Mouse (Mus musculus) layer of hippocampus, adult 2 months (tissue): ENCODE results near the gene Cabp5. TPM values are rescaled to one million over a fixed set of nuclear protein-coding genes. Genes with fewer than 3 reads are reported as not detected.
"Not testable (repeated sequence)": the region's sequence is repeated elsewhere in the genome, so short reads cannot be mapped to it uniquely, and the experiment has no call there.

Experiments
- DNase-seq, 2 experiments: peaks; one replicate each; pipeline ENCODE4 v3.0.0; 2022; ENCODE audit warnings: low spot score in 2 of 2
- H3K27ac ChIP-seq: fragments of 200-600 bp; 2 replicates; pipeline ENCODE4 v1.8.1; 2022
- H3K4me3 ChIP-seq: fragments of 200-600 bp; 2 replicates; pipeline ENCODE4 v1.8.1; 2022; ENCODE audit warnings: mild to moderate bottlenecking
- CTCF ChIP-seq: fragments of 200-600 bp; conservative IDR thresholded peaks from 2 replicates; pipeline ENCODE4 v1.8.1; 2022; ENCODE audit warnings: antibody characterized with exemption, mild to moderate bottlenecking, moderate library complexity
- long read RNA-seq, 2 experiments: library from polyadenylated mRNA; stranded (forward); transcript quantifications; one replicate each; pipeline ENCODE4 v2.0.0; 2021; ENCODE audit warnings: borderline mapping rate in 2 of 2
- total RNA-seq, 2 experiments: library from RNA; stranded (reverse); gene quantifications; 2 replicates each; pipeline ENCODE4 v1.2.3; 2021

Cabp5 gene
- total RNA-seq: under 1 TPM; 0.41 to 0.59 TPM
- long read RNA-seq, experiment 1: 0 reads
- long read RNA-seq, experiment 2: 0 reads

DNA sequence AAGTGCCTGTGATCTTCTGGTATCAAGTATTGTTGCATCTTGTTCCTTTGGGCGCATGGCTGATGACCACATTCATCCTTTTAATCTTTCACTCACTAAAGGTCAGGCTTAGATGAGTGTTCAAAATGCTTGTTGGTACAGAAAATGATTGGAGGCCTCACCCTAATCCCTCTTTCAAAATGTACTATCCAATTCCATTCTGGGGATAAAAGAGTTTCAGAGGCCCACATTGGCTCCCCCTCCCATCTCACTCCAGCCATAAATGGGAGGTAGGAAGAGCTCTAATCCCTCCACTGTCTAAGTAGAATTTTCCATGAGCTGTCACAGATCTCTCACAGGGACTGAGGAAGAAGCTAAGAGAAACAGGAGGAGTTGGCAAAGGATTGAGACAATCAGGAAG, at the start of gene Cabp5:
Cabp5 (plus strand) TSS at position 301 of the 400 bp plus-strand sequence.
- DNase-seq: no peak
- no peak within 1 kb of the TSS for H3K4me3 ChIP-seq
- TF ChIP-seq CTCF: no peak
- no peak within 1 kb of the TSS for H3K27ac ChIP-seq

DNA sequence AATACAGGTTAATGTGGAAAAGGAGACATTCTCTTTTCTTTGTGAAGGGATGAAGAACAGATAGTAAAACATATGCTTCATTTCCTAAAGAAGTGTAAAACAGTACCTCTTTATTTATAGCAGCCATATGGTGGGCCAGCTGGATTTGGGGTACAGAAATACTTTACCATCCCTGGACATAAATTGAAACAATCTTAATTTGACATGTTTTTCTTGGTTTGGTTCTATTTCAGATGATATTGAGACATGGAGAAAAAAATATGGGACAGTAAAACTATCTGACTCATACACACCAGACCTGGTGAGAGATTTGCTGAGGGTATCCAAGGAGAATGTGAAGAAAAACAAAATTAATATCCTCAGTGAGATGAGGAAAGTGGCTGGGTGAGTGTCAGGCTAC, 42.0 kb upstream of the Cabp5 start:
- DNase-seq: no peak
- Histone ChIP-seq H3K4me3 (no peak overlapping the region), H3K27ac (no peak overlapping the region)
- no peak for TF ChIP-seq CTCF

DNA sequence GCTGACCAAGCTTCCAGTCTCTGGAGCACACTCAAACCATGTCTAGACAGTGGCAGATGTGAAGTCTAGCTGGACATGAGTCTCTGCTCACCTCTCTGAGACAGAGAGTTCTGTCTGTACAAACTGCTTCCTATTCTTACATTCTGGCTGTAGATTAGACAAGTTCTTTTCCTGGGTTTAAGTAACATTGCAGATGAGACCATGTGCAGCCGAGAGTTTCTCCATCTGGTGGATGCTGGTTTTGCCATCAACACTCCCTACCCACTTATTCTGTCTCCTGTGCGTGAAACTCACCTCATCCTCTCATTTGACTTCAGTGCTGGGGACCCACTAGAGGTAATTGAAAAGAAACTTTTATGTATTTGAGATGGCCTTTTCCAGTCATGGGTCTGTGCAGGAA, 17.3 kb upstream of the Cabp5 start:
- Histone ChIP-seq H3K4me3 (no peak overlapping the region), H3K27ac (no peak overlapping the region)
- no peak for DNase-seq
- TF ChIP-seq CTCF: no peak

DNA sequence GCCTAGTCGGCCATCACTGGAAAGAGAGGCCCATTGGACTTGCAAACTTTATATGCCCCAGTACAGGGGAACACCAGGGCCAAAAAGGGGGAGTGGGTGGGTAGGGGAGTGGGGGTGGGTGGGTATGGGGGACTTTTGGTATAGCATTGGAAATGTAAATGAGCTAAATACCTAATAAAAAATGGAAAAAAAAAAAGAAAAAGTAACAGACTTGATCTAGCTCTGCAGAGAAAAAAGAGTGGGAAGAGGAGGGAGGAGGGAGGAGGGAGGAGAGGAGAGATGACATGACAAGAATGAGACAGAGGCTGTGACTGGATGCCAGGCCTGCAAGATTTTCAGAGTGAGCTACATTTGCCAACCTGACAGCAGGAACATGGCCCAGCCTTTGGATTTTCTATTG, 52.6 kb downstream of the Cabp5 start, which contains the start of gene Bsph1:
Bsph1 (plus strand) TSS at position 301 of the 400 bp plus-strand sequence.
- DNase-seq: not testable (repeated sequence)

More for the DNA sequence above, 52.6 kb downstream of the Cabp5 start, which contains the start of gene Bsph1:
- not testable (repeated sequence) for H3K4me3 ChIP-seq, H3K27ac ChIP-seq

Other genes with a start within 250 kb of the Cabp5 start
- under 1 TPM; 0.15 to 0.17 TPM for gene Vmn1r88, start 238.6 kb upstream of the Cabp5 start, total RNA-seq
- not detected for gene Vmn1r89, start 185.1 kb upstream of the Cabp5 start, total RNA-seq
- gene Lig1, start 120.8 kb upstream of the Cabp5 start, total RNA-seq: 1 to 10 TPM; 6.3 to 9.1 TPM
- 10 to 100 TPM; 16.4 to 16.7 TPM for gene Zswim9, start 119.4 kb upstream of the Cabp5 start, total RNA-seq
- under 1 TPM in 1 of 2 experiments, not detected in 1; 0.44 TPM for gene Pla2g4c, start 73.5 kb upstream of the Cabp5 start, total RNA-seq
- not detected for gene Bsph1, start 52.7 kb downstream of the Cabp5 start, total RNA-seq
- gene Bsph2, start 172.9 kb downstream of the Cabp5 start, total RNA-seq: not detected
- gene Sult2a5, start 225.8 kb downstream of the Cabp5 start, total RNA-seq: not detected